Mouse (Mus musculus): ENCODE measurements around the gene Filip1l. TPM values are rescaled to one million over a fixed set of nuclear protein-coding genes. Genes with fewer than 3 reads are reported as not detected.

Gene Filip1l
- total RNA-seq, 2 experiments from 2014 or later, result 22.6 to 23.5 TPM

Other genes starting within 250 kb of the Filip1l start
- gene Tomm70a, start 231.4 kb upstream of the Filip1l start, total RNA-seq (2021), result 10 to 100 TPM; 60.8 to 64.5 TPM
- gene Nit2, start 185.8 kb upstream of the Filip1l start, total RNA-seq (2021), result 10 to 100 TPM; 75.0 to 85.9 TPM
- gene Tbc1d23, start 121.6 kb upstream of the Filip1l start, total RNA-seq (2021), result 10 to 100 TPM; 46.3 to 48.9 TPM
- under 1 TPM in 1 of 2 experiments, not detected in 1; 0.36 TPM for gene Tmem30c, start 60.2 kb upstream of the Filip1l start, total RNA-seq (2021)

Data from adrenal gland, postnatal 4 days (tissue).